Mouse (Mus musculus) spleen, postnatal 4 days (tissue): Measurements from ENCODE around the gene Gm17617.
"Not testable (repeated sequence)": the region's sequence is repeated elsewhere in the genome, so short reads cannot be mapped to it uniquely, and the experiment has no call there.

ENCODE experiments used
- DNase-seq, 2 experiments: peaks; one replicate each; pipeline ENCODE4 v3.0.0; 2022; ENCODE audit warnings: low spot score in 2 of 2

Gm17617 gene

GRCm38 (mm10) chr13:55124903-55125302 is 8.4 kb downstream of the Gm17617 start:
- DNase-seq = no peak

- no peak for DNase-seq
Measured at GRCm38 (mm10) chr13:55114375-55114774, 19.0 kb downstream of the Gm17617 start.

- no peak for DNase-seq
Measured at GRCm38 (mm10) chr13:55107694-55108093, 25.7 kb downstream of the Gm17617 start.

GRCm38 (mm10) chr13:55107116-55107515 is 26.2 kb downstream of the Gm17617 start:
- DNase-seq = no peak

GRCm38 (mm10) chr13:55105953-55106691 is 27.2 kb downstream of the Gm17617 start:
- DNase-seq = peak in 1 of 2 experiments; percentile 17

- DNase-seq = peak; percentile 99
Measured at GRCm38 (mm10) chr13:55105045-55105952, 28.0 kb downstream of the Gm17617 start, which contains the start of gene Zfp346. Zfp346 (plus strand) TSS chr13:55105311.

- no peak for DNase-seq
Measured at GRCm38 (mm10) chr13:55103351-55103750, 30.0 kb downstream of the Gm17617 start.

GRCm38 (mm10) chr13:55102366-55102765 is 31.0 kb downstream of the Gm17617 start:
- no peak for DNase-seq

- DNase-seq = no peak
Measured at GRCm38 (mm10) chr13:55101627-55102026, 31.7 kb downstream of the Gm17617 start.

GRCm38 (mm10) chr13:55099726-55100478 is 33.4 kb downstream of the Gm17617 start, which contains the start of gene Uimc1:
Uimc1 (minus strand) TSS chr13:55100300.
- peak; percentile 79 to 90 for DNase-seq

GRCm38 (mm10) chr13:55099066-55099725 is 34.2 kb downstream of the Gm17617 start:
- DNase-seq = peak; percentile 34 to 69

GRCm38 (mm10) chr13:55097841-55098240 is 35.5 kb downstream of the Gm17617 start:
- DNase-seq = not testable (repeated sequence)

- no peak for DNase-seq
Measured at GRCm38 (mm10) chr13:55092588-55092987, 40.8 kb downstream of the Gm17617 start.
